Mouse (Mus musculus) induced T-regulatory cell, adult 2 months (primary cell): ENCODE measurements around the gene Slfn2.
"Not testable (repeated sequence)": the region's sequence is repeated elsewhere in the genome, so short reads cannot be mapped to it uniquely, and the experiment has no call there.

ENCODE experiments used
- DNase-seq: peaks from one replicate; pipeline ENCODE4 v3.0.0-alpha.2; 2012; ENCODE audit warnings: low read depth

Gene Slfn2

GRCm38 (mm10) chr11:83064946-83065345 is at the start of gene Slfn2:
Gene Slfn2 (plus strand): TSS chr11:83065112.
- peak; percentile 85 for DNase-seq

DNA sequence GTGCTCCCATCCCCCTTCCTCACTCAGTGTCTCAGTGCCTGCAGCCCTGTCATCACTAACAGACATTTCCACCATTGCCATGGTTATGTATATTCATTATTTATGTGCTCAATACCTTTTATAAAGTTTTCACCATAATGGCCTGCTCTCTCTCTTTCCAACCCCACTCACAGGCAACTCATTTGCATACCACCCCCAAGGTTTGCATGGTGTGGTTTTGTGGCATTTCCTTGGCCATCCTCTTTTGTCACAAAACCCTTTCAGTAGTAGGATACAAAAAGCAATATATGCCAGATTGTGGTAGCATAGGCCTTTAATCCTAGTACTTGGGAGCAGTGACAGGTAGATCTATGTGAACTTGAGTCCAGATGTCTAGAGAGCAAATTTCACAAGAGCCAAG is 48.8 kb upstream of the Slfn2 start:
- peak; percentile 38 for DNase-seq

DNA sequence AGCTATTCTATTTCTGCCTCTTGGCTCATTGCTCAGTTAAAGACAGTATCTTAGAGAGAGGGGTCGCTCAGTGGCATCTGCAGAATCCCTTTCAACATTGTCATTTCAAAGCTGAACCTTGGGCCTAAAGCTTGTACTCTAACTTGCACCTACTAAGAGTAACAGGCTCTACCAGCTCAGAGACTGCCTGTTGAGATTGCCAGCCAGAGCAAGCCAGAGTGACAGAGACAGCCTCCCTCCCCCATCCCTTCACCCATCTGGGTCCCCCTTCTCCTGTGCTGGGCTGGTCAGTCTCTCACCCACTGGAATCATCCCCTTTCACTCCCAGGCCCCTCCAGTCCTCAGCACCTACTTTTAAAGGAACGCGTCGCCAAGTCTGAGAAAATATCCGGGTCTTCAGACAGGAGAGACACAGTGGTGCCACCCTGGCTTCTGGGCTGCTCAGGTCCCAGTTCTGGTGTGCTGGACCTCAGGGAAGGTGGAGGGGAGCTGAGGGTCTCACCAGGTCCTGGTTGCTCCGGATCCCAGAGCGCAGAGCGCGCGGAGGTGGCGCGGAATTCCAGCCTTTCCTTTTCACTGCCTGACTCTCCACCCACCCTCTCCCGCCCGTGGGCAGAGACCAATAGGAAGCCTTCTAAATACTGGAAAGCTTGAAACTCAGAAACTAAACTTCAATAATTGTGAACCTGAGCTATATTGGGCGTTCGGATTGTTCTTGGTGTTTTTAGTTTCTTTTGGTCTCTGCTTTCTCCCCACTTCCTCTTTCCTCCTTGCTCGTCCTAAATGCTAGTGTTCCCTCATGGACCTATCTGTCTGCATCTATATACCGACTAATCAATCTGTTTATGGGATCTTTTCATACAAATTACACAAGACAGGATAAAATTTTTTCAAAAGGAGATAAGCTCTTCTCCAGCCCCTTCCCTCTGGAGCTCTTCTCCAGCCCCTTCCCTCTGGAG is 45.1 kb upstream of the Slfn2 start:
- peak; percentile 54 for DNase-seq

DNA sequence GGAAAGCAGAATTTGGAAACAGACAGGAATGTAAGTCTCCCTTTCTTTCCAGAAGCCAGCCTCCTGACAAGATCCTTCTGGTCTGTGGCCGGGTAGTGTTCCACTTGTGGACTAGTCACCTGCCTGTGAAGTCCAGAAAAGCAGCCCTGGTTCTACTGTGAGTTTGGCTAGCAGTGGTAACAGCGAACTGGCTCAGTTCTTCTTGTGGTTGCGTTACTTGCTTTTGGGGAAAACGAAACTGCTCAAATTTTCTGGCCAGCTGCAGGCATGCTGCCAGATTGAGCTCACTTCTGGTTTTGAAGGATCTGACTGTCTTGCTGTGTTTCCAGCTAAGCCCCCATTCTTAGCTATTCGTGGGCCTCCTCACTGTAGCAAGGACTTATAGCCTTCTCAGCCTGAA is 44.3 kb upstream of the Slfn2 start, which contains the start of gene Slfn8:
Gene Slfn8 (minus strand): TSS at position 190 of the 400 bp plus-strand sequence.
- DNase-seq, result peak; percentile 79

DNA sequence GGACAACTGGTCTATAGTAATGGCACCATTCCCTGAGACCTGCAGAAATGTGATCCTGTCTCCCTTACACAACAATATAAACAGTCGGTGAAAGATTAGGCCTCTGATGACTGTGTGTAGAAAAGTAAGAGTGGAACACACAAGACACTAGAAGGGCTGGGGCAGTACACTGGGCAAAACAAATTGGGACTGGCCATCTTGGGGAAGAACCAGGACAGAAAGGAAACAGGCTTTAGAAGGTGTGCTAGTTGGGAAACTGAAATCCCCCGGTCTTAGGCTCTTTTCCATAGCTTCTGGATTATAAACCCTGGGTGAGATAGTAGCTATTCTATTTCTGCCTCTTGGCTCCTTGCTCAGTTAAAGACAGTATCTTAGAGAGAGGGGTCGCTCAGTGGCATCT is 26.2 kb upstream of the Slfn2 start:
- DNase-seq, result not testable (repeated sequence)

- DNase-seq, result peak; percentile 78
Measured at GRCm38 (mm10) chr11:83039156-83039555, 25.8 kb upstream of the Slfn2 start.

DNA sequence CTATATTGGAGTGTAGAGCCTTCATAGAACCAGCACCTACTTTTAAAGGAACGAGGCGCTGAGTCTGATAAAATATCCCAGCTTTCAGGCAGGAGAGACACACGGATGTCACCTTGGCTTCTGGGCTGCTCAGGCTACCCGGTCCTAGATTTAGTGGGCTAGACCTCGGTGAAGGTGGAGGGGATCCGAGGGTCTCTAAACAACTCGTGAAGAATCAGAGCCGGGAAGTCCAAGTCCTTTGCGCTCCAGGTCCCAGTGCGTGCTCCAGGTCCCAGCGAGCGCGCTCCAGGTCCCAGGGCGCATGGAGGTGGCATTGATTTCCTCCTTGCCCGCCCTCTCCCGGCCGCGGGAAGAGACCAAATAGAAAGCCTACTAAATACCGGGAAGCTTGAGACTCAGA is 25.1 kb upstream of the Slfn2 start:
- DNase-seq, result no peak

GRCm38 (mm10) chr11:83040325-83040724 is 24.6 kb upstream of the Slfn2 start:
- DNase-seq, result peak; percentile 88

DNA sequence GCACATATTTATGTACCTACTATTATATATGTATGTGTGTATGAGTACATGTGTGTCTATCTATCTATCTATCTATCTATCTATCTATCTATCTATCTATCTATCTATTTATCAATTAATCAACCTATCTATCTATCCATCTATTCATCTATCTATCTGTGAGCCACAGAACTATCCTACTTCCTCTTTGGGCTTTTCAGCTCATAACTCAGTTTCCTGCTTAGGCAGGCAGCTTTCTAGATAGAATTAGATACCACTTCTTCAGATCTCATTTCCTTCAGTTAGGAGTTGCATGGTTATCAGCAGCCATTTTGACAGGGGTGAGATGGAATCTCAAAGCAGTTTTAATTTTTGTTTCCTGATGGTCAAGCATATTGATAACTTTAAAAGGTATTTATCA is 23.9 kb upstream of the Slfn2 start:
- peak; percentile 49 for DNase-seq

- peak; percentile 84 for DNase-seq
Measured at GRCm38 (mm10) chr11:83043891-83044290, 21.0 kb upstream of the Slfn2 start.

DNA sequence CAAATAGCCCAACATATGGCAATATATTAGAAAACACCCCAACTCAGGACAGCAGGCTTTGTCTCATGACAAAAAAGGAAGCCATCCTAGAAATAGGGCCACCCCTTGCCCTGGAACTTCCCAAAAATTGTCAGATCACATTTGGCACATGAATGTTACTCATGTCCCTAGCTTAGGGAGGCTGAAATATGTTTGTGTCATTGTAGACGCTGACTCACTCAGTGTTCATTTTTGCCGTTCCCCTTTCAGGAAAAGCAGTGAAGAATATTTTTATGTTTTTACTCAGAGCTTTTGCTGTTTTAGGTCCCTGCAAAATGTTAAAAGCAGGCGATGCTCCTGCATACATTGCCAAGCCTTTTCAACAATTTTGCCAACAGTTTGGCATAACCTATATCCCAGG is 19.3 kb upstream of the Slfn2 start:
- no peak for DNase-seq

DNA sequence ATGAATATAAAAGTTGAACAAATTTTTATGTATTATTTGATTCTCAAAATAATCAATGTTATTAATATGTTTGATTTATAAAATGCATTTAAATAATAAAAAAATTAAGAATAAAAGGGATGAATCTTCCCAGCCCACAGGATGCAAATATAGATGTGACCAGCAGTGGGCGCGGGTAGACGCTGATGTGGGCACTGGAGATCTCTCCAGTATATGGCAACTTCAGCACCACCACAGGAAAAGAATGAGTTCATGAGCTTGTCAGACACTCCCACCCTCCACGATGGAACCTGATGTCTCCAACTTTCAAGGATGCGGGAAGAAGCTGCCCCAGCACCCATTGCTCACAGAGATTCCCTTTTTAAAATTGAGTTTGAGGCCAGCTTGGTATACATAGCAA is 7.0 kb upstream of the Slfn2 start:
- DNase-seq, result peak; percentile 88

GRCm38 (mm10) chr11:83060412-83061020 is 4.4 kb upstream of the Slfn2 start:
- DNase-seq, result peak; percentile 51

DNA sequence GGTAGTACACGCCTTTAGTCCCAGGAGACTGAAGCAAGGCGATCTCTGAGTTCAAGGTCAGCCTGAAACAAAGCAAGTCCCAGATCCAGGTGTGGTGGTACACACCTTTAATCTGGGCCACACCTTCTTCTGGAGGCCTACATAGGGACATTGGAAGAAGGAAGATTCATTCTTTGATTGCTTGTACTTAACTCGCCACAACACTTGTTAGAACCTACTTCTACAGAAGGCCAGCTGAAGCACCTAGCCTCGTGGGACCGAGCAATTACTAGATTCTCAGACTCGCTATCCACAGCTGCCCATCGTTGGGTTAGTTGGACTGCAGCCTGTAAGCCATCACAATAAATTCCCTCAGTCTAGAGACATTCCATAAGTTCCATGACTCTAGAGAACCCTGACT is 3.1 kb upstream of the Slfn2 start:
- DNase-seq, result no peak

- no peak for DNase-seq
Measured at GRCm38 (mm10) chr11:83063126-83063525, 1.8 kb upstream of the Slfn2 start.

- peak; percentile 46 for DNase-seq
Measured at GRCm38 (mm10) chr11:83063941-83064349, 967 bp upstream of the Slfn2 start.

- DNase-seq, result peak; percentile 69
Measured at GRCm38 (mm10) chr11:83065441-83066344, 781 bp downstream of the Slfn2 start.

GRCm38 (mm10) chr11:83066640-83067531 is 2.0 kb downstream of the Slfn2 start:
- peak; percentile 85 for DNase-seq

DNA sequence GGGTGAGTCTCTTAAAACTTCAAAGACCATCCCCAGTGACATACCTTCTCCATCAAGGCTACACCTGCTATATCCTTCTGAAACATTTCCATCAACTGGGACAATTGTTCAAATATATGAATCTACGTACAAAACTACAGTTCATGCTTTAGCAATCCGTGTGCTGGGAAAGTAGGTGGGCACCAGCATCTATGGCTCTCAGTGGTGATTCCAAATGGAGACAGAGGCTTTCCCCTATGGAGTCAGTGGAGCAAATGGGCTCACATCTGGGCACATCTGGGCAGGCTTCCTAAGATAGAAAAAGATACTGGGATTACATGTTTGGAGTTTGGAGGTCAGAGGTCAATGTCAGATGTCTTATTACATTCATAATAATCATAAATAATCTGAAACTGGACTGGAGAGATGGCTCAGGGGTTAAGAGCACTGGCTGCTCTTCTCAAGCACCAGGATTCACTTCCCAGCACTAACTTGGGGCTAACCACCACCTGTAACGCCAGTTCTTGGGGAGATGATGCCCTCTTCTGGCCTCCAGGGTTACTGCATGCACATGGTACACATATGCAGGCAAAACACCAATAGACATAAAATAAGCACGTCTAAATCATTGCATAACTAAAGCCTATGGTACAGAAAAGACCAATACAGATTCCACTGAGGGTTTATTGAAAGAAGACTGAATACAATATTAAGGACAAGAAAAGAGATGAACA is 3.2 kb downstream of the Slfn2 start:
- peak; percentile 64 for DNase-seq

DNA sequence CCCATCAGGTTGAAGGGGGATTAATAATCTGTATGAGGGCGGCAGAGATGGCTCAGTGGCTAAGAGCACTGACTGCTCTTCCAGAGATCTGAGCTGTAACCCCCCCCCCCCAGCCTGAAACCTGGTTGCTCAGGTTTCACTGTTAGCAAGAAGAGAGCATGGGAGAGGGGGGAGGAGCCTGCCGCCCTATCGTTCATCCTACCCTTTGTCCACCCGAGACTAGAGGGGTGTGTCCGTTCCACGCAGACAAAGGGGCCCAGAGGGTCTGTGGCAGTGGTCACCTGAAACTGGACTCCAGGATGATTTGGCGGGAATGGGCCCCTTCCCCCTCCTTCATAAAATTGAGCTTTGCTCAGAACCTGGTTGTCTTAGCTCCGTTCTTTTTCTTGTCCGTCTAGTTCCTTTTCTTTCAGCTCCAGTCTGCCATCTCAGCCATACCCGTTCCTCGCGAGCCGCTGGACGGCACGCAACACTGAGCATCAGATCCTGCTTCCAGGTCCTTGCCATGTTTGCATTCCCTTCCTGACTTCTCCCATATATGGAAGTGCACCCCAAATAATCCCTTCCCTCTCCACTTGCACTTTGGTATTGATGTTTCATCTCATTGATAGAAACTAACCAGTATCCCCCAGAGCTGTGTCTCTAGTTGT is 5.5 kb downstream of the Slfn2 start:
- no peak for DNase-seq
